In the genomic region with DNA sequence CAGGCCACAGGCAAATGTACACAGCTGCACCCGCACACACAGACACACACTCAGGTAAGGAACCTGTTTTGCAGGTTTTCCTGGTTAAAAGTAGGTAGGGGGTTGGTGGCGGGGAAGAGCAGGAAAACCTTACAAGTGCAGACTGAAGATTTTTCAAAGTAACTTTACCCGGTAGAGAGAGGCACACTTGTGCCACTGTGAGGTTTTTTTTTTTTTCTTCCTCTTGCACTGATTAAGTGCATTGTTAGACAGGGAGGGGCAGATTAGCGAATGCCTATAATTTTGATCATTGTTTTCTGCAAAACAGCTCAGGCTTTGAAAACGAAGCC, we compare ENCODE assay signal across 9 mouse cellular contexts.
DNase-seq lines count a peak whose midpoint lies in the region; ATAC-seq and TF ChIP-seq lines count a peak whose summit lies in the region.
"Had no signal": no experiment of that assay in that cellular context is flagged by ENCODE, and none has a peak within 500 bp of the region (broad histone marks: within the 10 kb centered on the region; RNA-seq: fewer than 3 reads in every experiment).

No protein-coding gene starts in this region.

- intact Hi-C loops in gastrocnemius, adult 2 months (cut with DNase I) = no loop called here

- H3K4me3 ChIP-seq in gastrocnemius, adult 2 months = peak overlapping the region; percentile 38
- peak overlapping the region; percentile 37 for H3K4me3 ChIP-seq in forebrain, embryonic 10.5 days
- peak overlapping the region; percentile 28 for H3K4me3 ChIP-seq in kidney, postnatal 0 days (replicated peaks; ENCODE audit: low read depth, low read length)
- H3K4me3 ChIP-seq in midbrain, embryonic 10.5 days = peak overlapping the region; percentile 16; the same call in 1 of the 2 replicates
- H3K4me3 ChIP-seq: myocyte had no signal

- 7% methylated on average over 5 of the region's 5 CpGs for WGBS in forebrain, embryonic 10.5 days
- WGBS in kidney, postnatal 0 days = 19% methylated on average over 5 of the region's 5 CpGs
- WGBS in midbrain, embryonic 10.5 days = 12% methylated on average over 5 of the region's 5 CpGs

- no peaks in the 10 kb centered on the region; the same call in 1 of the 2 replicates for H3K36me3 ChIP-seq in forebrain, embryonic 10.5 days (replicated peaks)
- H3K36me3 ChIP-seq in kidney, postnatal 0 days (ENCODE audit: insufficient read depth, low read length) = 0 out of 2 replicates have a peak, but pooled peaks cover 4% of the 10 kb centered on the region
- H3K36me3 ChIP-seq in midbrain, embryonic 10.5 days = no peaks in the 10 kb centered on the region

- peaks cover 3% of the 10 kb centered on the region; the same call in 1 of the 2 replicates for H3K9me3 ChIP-seq in forebrain, embryonic 10.5 days
- H3K9me3 ChIP-seq in kidney, postnatal 0 days (replicated peaks; ENCODE audit: low read length) = no peaks in the 10 kb centered on the region
- H3K9me3 ChIP-seq in midbrain, embryonic 10.5 days (replicated peaks) = no peaks in the 10 kb centered on the region

- DNase-seq in gastrocnemius, adult 2 months = no peak
- DNase-seq in gastrocnemius, adult 18-20 months (ENCODE audit: low spot score) = no peak
- no peak for DNase-seq in forebrain, embryonic 10.5 days (ENCODE audit: extremely low spot score, low spot score)
- DNase-seq in kidney, postnatal 0 days (ENCODE audit: low spot score) = peak; percentile 36
- no peak for DNase-seq in midbrain, embryonic 10.5 days (ENCODE audit: low spot score)
- DNase-seq in adrenal gland, adult 2 months = no peak
- DNase-seq in layer of hippocampus, postnatal 25 days (ENCODE audit: extremely low spot score in 1 of 2, low spot score in 1 of 2) = no peak

- ATAC-seq in kidney, postnatal 0 days (replicated peaks; ENCODE audit: low FRiP score, low read depth) = peak; percentile 75
- ATAC-seq in inflammation-experienced regulatory T-cells, adult 6 months = no peak

- TF ChIP-seq CTCF in gastrocnemius, adult 2 months (IDR thresholded peaks at IDR 0.05) = no peak
- TF ChIP-seq CTCF in kidney, postnatal 0 days (IDR thresholded peaks at IDR 0.05; ENCODE audit: low read depth) = no peak

- H3K27me3 ChIP-seq in forebrain, embryonic 10.5 days (ENCODE audit: poor library complexity, severe bottlenecking) = no peaks in the 10 kb centered on the region
- H3K27me3 ChIP-seq in kidney, postnatal 0 days (ENCODE audit: insufficient read depth, low read length) = no peaks in the 10 kb centered on the region
- H3K27me3 ChIP-seq in midbrain, embryonic 10.5 days (ENCODE audit: low read depth, poor library complexity, severe bottlenecking) = peaks cover 10% of the 10 kb centered on the region; the same call in 1 of the 2 replicates

- H3K9ac ChIP-seq in kidney, postnatal 0 days (ENCODE audit: low read depth, low read length) = 0 out of 2 replicates have a peak overlapping the region, but pooled peaks have one; percentile 14

- peak overlapping the region; percentile 48 for H3K4me2 ChIP-seq in kidney, postnatal 0 days (ENCODE audit: low read length)

- H3K4me1 ChIP-seq in forebrain, embryonic 10.5 days = peaks cover 48% of the 10 kb centered on the region
- peaks cover 20% of the 10 kb centered on the region for H3K4me1 ChIP-seq in kidney, postnatal 0 days (replicated peaks; ENCODE audit: insufficient read depth, low read length)
- H3K4me1 ChIP-seq in midbrain, embryonic 10.5 days = peaks cover 44% of the 10 kb centered on the region

- H3K27ac ChIP-seq in gastrocnemius, adult 2 months = peak overlapping the region; percentile 56; the same call in 1 of the 2 replicates
- peak overlapping the region; percentile 75; the same call in 1 of the 2 replicates for H3K27ac ChIP-seq in forebrain, embryonic 10.5 days
- H3K27ac ChIP-seq in kidney, postnatal 0 days = peak overlapping the region; percentile 3; the same call in 1 of the 2 replicates
- H3K27ac ChIP-seq in midbrain, embryonic 10.5 days (replicated peaks) = no peak overlapping the region
